Mouse (Mus musculus): ENCODE results near the gene Acer1.

DNA sequence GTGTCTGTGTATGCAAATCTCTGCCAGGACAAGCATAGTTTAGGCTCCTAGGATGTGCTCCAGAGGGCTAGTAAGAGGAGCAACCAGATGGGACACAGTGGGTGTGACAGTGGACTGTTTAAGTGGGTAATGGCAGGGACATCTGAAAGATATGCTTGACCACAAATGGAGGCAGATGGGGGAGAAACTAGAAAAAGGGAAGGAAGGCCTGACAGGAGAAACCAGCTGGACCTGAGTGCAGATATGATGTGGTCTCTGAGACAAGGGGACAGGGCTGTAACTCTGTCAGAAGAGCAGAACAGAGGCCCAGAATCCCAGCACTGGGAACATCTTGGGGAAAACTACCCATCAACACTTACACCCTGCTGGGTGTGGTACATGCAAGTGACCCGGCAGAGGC lies 52.4 kb downstream of the Acer1 start:
- no peak for TF ChIP-seq GATA1 (IDR thresholded peaks at IDR 0.05; ENCODE audit: borderline replicate concordance, low read length)
- no peak for TF ChIP-seq FLI1 (IDR thresholded peaks at IDR 0.05; ENCODE audit: low read length)

Measured in megakaryocyte, embryonic 14.5 days (primary cell).